Mouse (Mus musculus) adrenal gland, adult 18-20 months (tissue): ENCODE results near the gene Rnf20. TPM values are rescaled to one million over a fixed set of nuclear protein-coding genes. Genes with fewer than 3 reads are reported as not detected.
A peak's percentile ranks its signal among the peaks of the same experiment; 100 is the strongest.

Experiments used
- DNase-seq, 2 experiments: peaks; one replicate each; pipeline ENCODE4 v3.0.0; 2021 to 2022; ENCODE audit warnings: low spot score in 2 of 2
- total RNA-seq, 2 experiments: library from RNA; stranded (reverse); gene quantifications; 1 replicate in 1 of 2; 2 replicates in 1 of 2; pipeline ENCODE4 v1.2.3; 2021

Gene Rnf20
- total RNA-seq, 2 experiments from 2014 or later, result 48.2 to 51.0 TPM

DNA sequence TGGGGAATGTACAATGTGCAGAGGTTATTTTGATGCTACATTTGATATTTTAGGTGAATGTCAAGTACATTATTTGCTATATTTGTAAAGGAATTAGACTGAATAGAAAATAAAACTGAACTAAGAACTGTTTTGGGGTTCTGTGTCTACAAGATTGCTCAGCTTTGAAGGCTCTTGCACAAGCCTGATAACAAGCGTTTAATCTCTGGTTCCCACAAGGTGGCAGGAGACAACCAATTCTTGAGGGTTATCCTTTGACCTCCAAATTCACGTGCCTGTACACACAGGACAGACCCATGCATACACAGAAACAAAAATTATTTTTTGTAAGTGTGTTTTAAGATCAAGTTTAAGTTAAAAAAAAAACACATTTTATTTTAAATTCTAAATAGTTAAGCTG lies 8.1 kb downstream of the Rnf20 start:
- no peak for DNase-seq

DNA sequence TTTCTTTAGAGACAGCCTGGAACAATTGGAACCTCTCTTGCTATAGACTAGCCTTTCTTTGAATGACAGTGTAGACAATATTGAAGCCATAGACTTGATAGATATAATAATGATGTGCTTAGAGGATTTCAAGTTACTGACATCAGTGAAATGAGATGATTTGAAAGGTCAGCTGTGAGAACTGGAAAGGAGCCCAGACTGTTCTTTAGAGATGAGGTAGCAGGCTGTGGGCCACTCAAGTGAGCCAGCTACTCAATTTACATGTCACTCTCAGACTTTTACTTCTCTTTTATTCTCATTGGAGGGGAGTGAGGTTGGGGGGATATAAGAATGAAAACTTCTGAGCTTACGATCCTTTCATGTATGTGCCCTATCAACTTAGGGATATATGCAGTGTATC lies 27.6 kb downstream of the Rnf20 start:
- DNase-seq, result no peak

DNA sequence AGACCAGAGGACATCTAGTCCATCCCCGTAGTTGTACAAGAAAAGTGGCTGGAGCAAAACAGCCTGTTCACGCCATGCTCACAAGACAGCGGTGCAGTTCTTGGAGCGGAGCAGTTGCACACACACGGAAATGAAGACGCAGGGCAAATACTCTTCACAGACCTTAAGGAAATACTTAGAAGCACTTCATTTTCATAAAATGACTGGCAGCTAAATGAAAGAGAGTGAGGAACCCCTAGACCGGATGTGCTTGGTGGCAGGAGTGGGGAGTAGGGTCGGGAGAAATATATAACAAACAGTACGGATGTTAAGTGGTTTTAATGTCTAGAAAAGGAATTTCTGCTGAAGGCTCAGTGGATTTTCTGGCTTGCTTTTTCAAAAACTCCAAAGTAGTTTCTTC lies 29.9 kb downstream of the Rnf20 start:
- no peak for DNase-seq

DNA sequence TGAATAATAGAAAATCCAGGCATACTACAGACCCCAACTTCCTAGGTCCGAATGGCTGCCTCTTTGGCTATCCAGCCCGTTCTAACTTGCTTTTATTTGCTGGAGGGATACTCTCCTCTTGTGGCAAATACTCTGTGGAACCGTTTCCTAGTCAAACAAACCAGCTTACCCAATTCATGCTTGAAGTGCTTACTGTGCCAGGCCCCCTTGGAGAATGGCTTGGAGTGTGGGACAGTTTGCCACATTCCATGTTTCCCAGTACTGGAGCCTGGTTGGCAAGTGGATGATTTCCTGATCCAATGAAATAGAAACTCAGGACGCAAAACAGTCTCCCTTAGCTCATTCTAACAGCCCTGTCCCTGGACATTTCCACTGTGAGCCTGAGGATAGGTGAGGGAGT lies 30.4 kb downstream of the Rnf20 start:
- DNase-seq, result no peak

DNA sequence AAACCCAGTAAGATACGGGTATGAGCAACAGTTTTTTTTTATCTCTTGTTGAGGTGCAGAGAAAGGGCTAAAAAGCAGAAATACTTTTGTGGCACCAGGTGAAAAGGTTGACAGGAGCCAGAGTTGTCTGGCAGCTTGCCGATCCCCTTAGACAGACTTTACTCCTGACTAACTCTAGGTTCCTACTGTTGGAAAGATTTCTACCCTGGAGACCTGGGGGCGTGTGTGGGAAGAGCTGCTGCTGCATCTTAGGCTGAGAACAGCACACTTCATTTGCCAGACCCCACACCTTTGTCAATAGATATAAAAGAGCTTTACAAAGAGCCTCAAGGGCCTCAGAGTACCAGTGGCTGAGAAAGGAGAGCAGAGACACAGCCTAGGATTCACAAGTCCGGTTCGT lies 33.0 kb downstream of the Rnf20 start:
- DNase-seq, result no peak

DNA sequence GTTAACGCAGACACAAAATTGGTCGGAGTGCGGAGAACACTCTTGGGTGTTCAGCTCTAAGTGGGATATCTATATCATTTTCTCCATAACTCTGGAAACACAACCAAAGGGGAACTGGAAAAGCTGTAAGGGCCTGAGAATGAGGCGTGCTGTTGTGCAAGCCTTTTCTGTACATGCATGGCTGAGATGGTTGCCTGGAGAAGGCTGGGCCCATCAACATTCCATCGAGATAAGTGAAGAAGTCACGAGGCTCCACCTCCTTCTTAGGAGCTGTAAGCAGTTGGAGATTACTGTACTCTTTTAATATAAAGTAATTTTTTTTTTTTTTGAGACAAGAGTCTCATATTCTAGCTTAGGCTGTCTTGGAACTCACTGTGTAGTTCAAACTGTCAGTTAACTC lies 44.3 kb downstream of the Rnf20 start:
- no peak for DNase-seq

DNA sequence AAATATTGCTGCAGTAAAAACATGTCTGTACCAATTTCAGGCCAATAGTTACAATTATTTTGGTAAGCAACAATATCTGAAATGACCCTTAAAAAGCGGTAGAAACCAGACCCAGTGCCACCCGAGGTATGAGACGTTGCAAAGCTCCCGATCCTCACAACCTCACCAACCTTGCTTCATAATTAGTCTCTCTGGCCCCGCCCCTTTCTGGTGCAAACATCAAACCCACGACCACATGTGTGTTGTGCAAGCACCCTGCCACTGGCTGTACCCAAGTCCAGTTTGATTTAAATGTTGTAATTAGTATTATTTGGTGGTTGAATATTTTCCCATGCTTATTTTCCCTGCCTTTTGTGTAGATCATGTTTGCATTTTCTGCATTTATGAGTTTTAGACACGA lies 45.0 kb downstream of the Rnf20 start:
- no peak for DNase-seq

DNA sequence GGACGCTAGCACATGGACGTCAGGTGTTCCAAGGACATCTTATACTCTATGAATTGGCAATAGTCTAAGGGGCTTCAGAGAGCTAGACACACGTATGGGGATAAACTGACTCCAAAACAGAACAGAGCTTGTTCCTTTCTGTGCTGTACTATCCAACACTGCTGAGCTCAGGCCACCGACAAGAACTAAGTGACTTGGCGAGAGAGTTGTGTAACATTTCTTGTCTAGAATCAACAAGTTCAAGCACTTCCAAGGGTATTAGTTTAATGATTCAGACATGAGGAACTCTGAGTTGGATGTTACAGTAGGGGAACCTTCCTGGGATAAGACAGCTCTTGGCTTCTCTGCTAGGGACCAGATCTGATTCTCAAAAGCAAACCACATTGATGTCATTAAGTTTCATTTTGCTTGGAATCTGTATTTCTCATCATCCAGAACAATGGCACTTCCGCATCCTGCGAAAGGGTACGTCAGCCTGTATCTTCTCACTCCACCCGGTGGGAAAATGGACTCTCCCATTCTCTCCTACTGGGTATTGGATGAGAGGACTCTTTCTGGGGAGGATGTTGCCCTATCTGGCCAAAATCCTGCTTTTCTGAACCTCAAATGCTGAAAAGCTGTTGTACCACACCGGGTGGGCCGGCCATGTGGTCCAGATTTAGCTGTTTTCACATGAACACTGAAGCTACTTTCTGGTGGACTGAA lies 48.5 kb downstream of the Rnf20 start:
- no peak for DNase-seq

DNA sequence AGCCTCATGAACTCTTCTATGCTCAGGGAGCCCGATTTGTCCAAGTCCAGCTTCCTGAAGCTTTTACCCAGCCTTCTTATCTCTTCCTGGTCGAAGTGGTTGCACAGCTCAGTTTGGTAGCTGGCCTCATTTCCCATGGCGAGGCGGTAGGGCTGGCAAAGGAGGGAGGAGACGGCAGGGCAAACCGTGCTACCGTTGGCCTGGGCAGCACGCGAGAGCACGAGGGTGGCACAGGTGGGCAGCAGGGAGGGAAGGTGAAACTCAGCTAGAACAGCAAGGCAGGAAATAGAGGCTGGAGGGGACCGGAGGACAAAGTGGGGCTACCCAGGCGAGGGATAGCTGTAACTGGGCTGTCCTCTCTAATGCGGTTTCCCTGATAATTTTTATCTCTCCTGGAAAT lies 50.0 kb downstream of the Rnf20 start, which contains the start of gene Ppp3r2:
Ppp3r2 (minus strand) TSS at position 213 of the 400 bp plus-strand sequence.
- DNase-seq, result no peak

DNA sequence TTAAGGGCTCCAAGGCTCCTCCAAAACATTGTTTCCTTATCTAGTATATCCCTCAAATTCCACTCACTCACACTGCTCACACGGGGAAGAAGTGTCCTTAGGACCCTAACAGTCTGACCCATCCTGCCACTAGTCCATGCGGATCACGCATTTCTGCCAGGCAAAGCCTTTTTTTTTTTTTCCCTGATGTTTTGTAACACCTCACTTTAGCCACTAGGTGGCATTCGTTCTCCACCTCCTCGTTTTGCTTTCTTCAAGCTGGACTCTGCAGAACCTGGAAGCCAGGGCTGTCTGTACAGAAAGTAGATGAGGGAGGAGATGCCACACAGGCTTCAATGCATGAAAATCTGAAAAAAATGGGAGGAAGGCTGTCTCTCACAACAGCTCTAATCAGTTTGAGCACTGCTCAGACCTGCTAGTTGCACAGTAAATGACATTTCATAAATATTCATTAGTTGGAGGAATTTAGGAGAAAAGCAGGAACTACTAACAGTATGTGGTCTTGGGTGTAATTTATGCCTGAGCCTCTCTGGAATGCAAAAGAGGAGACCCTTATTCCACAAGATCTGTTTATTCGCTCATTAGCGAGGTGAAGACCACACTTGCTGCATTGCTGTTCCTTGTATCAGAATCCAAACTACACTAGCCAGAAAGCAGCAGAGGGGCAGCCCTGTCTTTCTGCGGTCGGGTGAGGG lies 56.9 kb downstream of the Rnf20 start:
- peak; percentile 29 to 38 for DNase-seq

DNA sequence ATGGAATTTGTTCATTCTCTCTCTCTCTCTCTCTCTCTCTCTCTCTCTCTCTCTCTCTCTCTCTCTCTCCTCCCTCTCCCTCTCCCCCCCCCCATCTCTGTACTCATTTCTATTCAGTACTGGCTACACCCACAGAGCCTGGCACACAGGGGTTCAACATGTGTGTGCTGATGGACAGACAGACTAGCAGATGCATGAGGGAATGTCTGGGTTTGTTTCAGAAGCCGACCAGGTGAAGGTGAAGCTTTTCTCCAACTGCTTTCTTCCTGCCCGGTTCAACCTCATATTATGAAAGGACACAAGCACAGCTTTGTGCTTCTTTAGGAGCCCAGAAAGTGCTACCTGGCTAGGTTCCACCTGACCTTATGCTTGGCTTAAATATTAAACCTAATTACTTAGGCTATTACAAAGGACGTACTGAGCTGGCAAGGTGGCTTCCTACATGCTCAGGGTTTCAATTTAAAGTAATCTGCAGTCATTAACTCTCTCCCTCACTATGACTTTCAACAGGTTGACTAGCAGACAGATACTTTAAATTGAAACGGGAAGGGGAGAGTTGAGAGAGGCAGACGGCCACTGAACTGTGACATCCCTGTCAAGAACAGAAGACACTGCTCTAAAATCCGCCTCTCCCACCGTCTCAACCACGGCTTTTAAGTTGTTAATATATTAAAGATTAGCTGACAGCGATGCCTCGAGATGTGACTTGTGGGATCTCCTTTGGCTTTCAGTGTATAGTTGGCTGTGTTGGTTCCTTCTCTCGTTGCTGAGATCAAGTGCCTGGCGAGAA lies 59.8 kb downstream of the Rnf20 start:
- DNase-seq, result no peak

Other genes starting within 250 kb of the Rnf20 start
- gene Acnat2, start 223.9 kb upstream of the Rnf20 start, total RNA-seq, result under 1 TPM; 0.51 to 0.83 TPM
- gene Acnat1, start 158.1 kb upstream of the Rnf20 start, total RNA-seq, result 1 to 10 TPM; 1.1 TPM
- gene Baat, start 125.4 kb upstream of the Rnf20 start, total RNA-seq, result under 1 TPM in 1 of 2 experiments, not detected in 1; 0.30 TPM
- gene Mrpl50, start 110.9 kb upstream of the Rnf20 start, total RNA-seq, result 10 to 100 TPM; 43.7 to 53.0 TPM
- 1 to 10 TPM; 6.9 TPM for gene Zfp189, start 110.8 kb upstream of the Rnf20 start, total RNA-seq
- 1 to 10 TPM in 1 of 2 experiments, under 1 TPM in 1; 0.35 to 5.2 TPM for gene Aldob, start 82.5 kb upstream of the Rnf20 start, total RNA-seq
- gene Tmem246, start 34.1 kb upstream of the Rnf20 start, total RNA-seq, result 10 to 100 TPM; 12.0 to 20.9 TPM
- gene Ppp3r2, start 50.0 kb downstream of the Rnf20 start, total RNA-seq, result not detected
- under 1 TPM; 0.26 to 0.40 TPM for gene Grin3a, start 213.7 kb downstream of the Rnf20 start, total RNA-seq